Mouse (Mus musculus) midbrain, embryonic 16.5 days (tissue): ENCODE data around the gene Palm2. TPM values are rescaled to one million over a fixed set of nuclear protein-coding genes. Genes with fewer than 3 reads are reported as not detected.

Experiments
- ATAC-seq: fragments of 200-750 bp; cut with Nextera tagmentation; 2 replicates; pipeline ENCODE4 v1.8.0; 2017; ENCODE audit warnings: moderate TSS enrichment
- H3K27ac ChIP-seq: fragments of 300-500 bp; sonication (generic); 2 replicates; pipeline ENCODE4 v1.5.1; 2014; ENCODE audit warnings: mild to moderate bottlenecking, low read length, mixed read lengths
- H3K27me3 ChIP-seq: fragments of 300-500 bp; sonication (generic); 2 replicates; pipeline ENCODE4 v1.6.1; 2014; ENCODE audit warnings: low read depth, low read length, mixed read lengths; ENCODE audit not compliant: control insufficient read depth, insufficient read depth
- H3K36me3 ChIP-seq: fragments of 300-500 bp; sonication (generic); 2 replicates; pipeline ENCODE4 v1.6.1; 2014; ENCODE audit warnings: mild to moderate bottlenecking, low read length, moderate library complexity, mixed read lengths; ENCODE audit not compliant: control insufficient read depth, insufficient read depth
- H3K4me1 ChIP-seq: fragments of 300-500 bp; sonication (generic); 2 replicates; pipeline ENCODE4 v1.6.1; 2014; ENCODE audit warnings: mild to moderate bottlenecking, low read length, mixed read lengths; ENCODE audit not compliant: control insufficient read depth, insufficient read depth
- H3K4me2 ChIP-seq: fragments of 300-500 bp; sonication (generic); 2 replicates; pipeline ENCODE4 v1.6.1; 2014; ENCODE audit warnings: mild to moderate bottlenecking, low read length, mixed read lengths
- H3K4me3 ChIP-seq: fragments of 300-500 bp; sonication (generic); 2 replicates; pipeline ENCODE4 v1.5.1; 2014; ENCODE audit warnings: low read depth, mild to moderate bottlenecking, low read length, moderate library complexity, mixed read lengths
- H3K9ac ChIP-seq: fragments of 300-500 bp; sonication (generic); 2 replicates; pipeline ENCODE4 v1.6.1; 2014; ENCODE audit warnings: low read depth, low read length, mixed read lengths
- H3K9me3 ChIP-seq: fragments of 300-500 bp; sonication (generic); replicated peaks from 2 replicates; pipeline ENCODE4 v1.6.1; 2014; ENCODE audit warnings: mild to moderate bottlenecking, low read length, mixed read lengths; ENCODE audit not compliant: control insufficient read depth, poor library complexity, severe bottlenecking
- WGBS: fragments of 180-500 bp; shearing (Covaris S2); extraction: QIAGEN DNeasy Blood & Tissue Kit; methylation state at CpG from one replicate; pipeline ENCODE4 v1.1.7; 2014; 5-methylcytosine and 5-hydroxymethylcytosine counted together
- polyA plus RNA-seq: library from polyadenylated mRNA; unstranded; fragments of >200 nt; fragmentation: Nextera tagmentation; extraction: Ambion mirVana; gene quantifications from 2 replicates; pipeline ENCODE4 v1.2.1, GENCODE M21; 2015

The Palm2 gene
- polyA plus RNA-seq, 1 experiment from 2014 or later = 20.6 TPM

GRCm38 (mm10) chr4:57672996-57673906, 239.2 kb downstream of the Palm2 start:
- H3K36me3 ChIP-seq = no peaks in the 10 kb centered on the region
- H3K27me3 ChIP-seq = no peaks in the 10 kb centered on the region
- peak overlapping the region; percentile 40 for H3K4me2 ChIP-seq
- no peaks in the 10 kb centered on the region for H3K9me3 ChIP-seq
- H3K4me1 ChIP-seq = no peaks in the 10 kb centered on the region
- 16% methylated on average over 12 of the region's 12 CpGs for WGBS
- peak; percentile 77; the same call in 1 of the 2 replicates for ATAC-seq
- no peak overlapping the region for H3K27ac ChIP-seq
- no peak overlapping the region for H3K9ac ChIP-seq
- H3K4me3 ChIP-seq = no peak overlapping the region

GRCm38 (mm10) chr4:57674351-57674750, 240.3 kb downstream of the Palm2 start:
- Histone ChIP-seq H3K27ac (no peak overlapping the region), H3K4me1 (no peaks in the 10 kb centered on the region), H3K4me3 (no peak overlapping the region), H3K27me3 (no peaks in the 10 kb centered on the region), H3K4me2 (no peak overlapping the region), H3K9me3 (no peaks in the 10 kb centered on the region), H3K9ac (no peak overlapping the region), H3K36me3 (no peaks in the 10 kb centered on the region)
- no peak for ATAC-seq
- WGBS = 79% methylated on average over 7 of the region's 7 CpGs

DNA sequence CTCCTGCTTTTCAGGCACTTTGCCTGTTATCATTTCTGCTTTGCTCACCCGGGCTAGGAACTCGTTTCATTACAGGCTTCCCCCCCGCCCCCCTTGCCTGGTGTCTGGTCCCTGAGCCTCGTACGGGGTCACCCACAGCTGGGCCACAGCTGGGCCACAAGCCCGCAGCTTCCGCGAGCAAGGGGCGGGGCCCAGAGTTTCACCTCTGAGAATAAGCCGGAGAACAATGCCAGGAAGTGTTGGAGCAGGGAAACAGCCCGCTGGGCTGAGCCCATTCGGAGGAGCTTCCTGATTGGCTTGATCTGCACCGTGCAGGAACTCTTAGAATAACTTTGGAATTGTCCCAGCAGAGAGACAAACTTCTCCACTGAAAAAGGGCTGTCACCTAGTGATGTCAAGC, 241.3 kb downstream of the Palm2 start:
- no peaks in the 10 kb centered on the region for H3K9me3 ChIP-seq
- H3K36me3 ChIP-seq = no peaks in the 10 kb centered on the region
- peak; percentile 16; the same call in 1 of the 2 replicates for ATAC-seq
- H3K27me3 ChIP-seq = no peaks in the 10 kb centered on the region
- no peak overlapping the region for H3K4me3 ChIP-seq
- no peak overlapping the region for H3K27ac ChIP-seq
- WGBS = 3% methylated on average over 13 of the region's 13 CpGs
- no peaks in the 10 kb centered on the region for H3K4me1 ChIP-seq
- no peak overlapping the region for H3K9ac ChIP-seq
- peak overlapping the region; percentile 28 for H3K4me2 ChIP-seq

DNA sequence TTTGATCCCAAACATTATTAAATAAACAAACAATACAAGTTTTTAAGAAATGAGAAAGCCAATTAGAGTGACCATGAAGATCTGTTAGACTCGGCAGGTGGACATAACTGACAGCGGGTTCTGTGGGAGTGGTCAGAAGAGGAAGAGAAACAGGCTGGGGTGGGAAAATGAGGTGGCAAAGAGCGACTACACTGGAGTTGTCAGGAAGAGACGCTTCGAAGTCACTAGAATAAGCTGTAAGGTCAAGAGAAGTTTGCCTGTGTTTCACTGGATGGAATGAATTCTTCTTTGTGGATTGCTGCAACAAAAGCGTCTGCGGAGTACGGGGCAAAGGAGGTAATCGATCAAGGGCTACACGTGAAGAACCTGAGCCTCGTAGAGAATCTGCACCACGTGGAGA, 243.9 kb downstream of the Palm2 start:
- 86% methylated on average over 12 of the region's 12 CpGs for WGBS
- no peak for ATAC-seq
- Histone ChIP-seq H3K36me3 (no peaks in the 10 kb centered on the region), H3K9me3 (no peaks in the 10 kb centered on the region), H3K4me1 (no peaks in the 10 kb centered on the region), H3K4me3 (no peak overlapping the region), H3K9ac (no peak overlapping the region), H3K27me3 (no peaks in the 10 kb centered on the region), H3K4me2 (no peak overlapping the region), H3K27ac (no peak overlapping the region)

DNA sequence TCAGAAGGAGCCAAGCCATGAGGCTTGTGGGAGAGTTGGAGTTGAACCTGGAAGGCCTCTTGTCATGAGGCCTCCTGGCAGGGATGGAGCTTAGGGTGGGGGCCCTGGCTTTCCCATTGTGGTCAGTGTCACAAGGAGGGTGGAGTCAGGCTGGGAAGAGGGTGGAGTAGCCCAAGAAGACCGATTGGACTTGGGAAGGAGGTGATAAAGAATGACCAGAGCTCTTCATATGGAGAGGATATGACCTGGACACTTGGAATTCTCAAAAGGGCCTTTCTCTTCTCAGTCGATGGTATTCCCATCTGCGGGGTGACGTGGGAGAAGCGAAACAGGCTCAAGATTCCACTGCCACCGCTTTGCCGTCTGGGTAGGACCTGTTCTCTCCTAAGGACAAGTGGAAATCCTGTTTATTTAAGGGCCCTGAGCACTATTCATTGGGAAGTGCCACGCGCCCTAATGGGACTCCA, 245.0 kb downstream of the Palm2 start:
- H3K4me2 ChIP-seq = no peak overlapping the region
- no peaks in the 10 kb centered on the region for H3K4me1 ChIP-seq
- no peaks in the 10 kb centered on the region for H3K9me3 ChIP-seq
- H3K27ac ChIP-seq = no peak overlapping the region
- H3K27me3 ChIP-seq = no peaks in the 10 kb centered on the region
- no peaks in the 10 kb centered on the region for H3K36me3 ChIP-seq
- 82% methylated on average over 9 of the region's 9 CpGs for WGBS
- no peak overlapping the region for H3K4me3 ChIP-seq
- H3K9ac ChIP-seq = no peak overlapping the region
- ATAC-seq = no peak

DNA sequence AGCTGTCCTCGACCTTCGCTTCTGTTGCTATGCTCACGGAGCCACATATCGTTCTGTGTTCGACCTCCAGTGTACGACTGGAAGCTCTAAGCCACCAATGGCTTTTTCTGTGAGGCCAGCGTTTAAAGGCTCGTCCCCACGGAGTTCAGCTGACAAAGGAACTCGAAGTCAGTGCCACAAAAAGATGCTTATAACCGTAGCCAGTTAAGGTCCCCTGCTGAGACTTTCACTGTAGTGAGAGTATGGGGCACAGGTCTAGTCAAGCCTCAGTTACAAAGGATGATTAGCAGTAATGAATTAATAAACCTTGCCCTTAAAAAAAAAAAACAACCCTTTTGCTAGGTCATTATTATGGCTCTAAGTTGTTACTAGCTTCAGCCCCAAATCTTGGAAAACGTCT, 246.1 kb downstream of the Palm2 start:
- no peak overlapping the region for H3K9ac ChIP-seq
- H3K36me3 ChIP-seq = no peaks in the 10 kb centered on the region
- H3K4me1 ChIP-seq = no peaks in the 10 kb centered on the region
- no peak overlapping the region for H3K4me3 ChIP-seq
- no peaks in the 10 kb centered on the region for H3K27me3 ChIP-seq
- 57% methylated on average over 12 of the region's 12 CpGs for WGBS
- no peak overlapping the region for H3K4me2 ChIP-seq
- no peak overlapping the region for H3K27ac ChIP-seq
- ATAC-seq = no peak
- H3K9me3 ChIP-seq = no peaks in the 10 kb centered on the region

- WGBS = 51% methylated on average over 12 of the region's 12 CpGs
- ATAC-seq = no peak
These were observed 247.5 kb downstream of the Palm2 start for GRCm38 (mm10) chr4:57681511-57681910.

DNA sequence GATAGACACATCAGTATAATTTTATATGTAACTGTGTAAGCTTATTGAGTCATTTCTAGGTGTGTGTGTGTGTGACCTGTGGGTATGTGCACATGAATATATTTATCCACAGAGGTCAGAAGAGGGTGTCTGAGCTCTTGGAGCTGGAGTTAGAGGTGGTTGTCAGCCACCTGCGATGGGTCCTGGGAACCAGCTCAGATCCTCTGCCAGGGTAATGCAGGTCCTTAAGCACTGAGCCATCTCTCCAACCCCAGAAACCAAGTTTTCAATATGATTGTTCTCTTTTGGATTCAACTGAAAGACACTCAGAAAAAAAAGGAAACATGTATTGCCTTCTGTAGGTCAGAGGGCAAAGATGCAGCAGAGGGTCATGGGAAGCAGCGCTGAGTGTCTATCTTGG, 248.3 kb downstream of the Palm2 start:
- Histone ChIP-seq H3K27ac (no peak overlapping the region), H3K27me3 (no peaks in the 10 kb centered on the region), H3K36me3 (no peaks in the 10 kb centered on the region), H3K9ac (no peak overlapping the region), H3K4me2 (no peak overlapping the region), H3K4me1 (no peaks in the 10 kb centered on the region), H3K9me3 (no peaks in the 10 kb centered on the region), H3K4me3 (no peak overlapping the region)
- no peak for ATAC-seq
- WGBS = 91% methylated on average over 2 of the region's 2 CpGs

More at GRCm38 (mm10) chr4:57681511-57681910, 247.5 kb downstream of the Palm2 start:
- Histone ChIP-seq H3K4me1 (no peaks in the 10 kb centered on the region), H3K4me3 (no peak overlapping the region), H3K9ac (no peak overlapping the region), H3K36me3 (no peaks in the 10 kb centered on the region), H3K27me3 (no peaks in the 10 kb centered on the region), H3K9me3 (no peaks in the 10 kb centered on the region), H3K4me2 (no peak overlapping the region), H3K27ac (no peak overlapping the region)

GRCm38 (mm10) chr4:57682944-57683343, 248.9 kb downstream of the Palm2 start:
- no peaks in the 10 kb centered on the region for H3K4me1 ChIP-seq
- no peak overlapping the region for H3K4me2 ChIP-seq
- no peak overlapping the region for H3K27ac ChIP-seq
- ATAC-seq = no peak
- H3K4me3 ChIP-seq = no peak overlapping the region
- H3K9me3 ChIP-seq = no peaks in the 10 kb centered on the region
- 90% methylated on average over 11 of the region's 11 CpGs for WGBS
- H3K36me3 ChIP-seq = no peaks in the 10 kb centered on the region
- H3K27me3 ChIP-seq = no peaks in the 10 kb centered on the region
- no peak overlapping the region for H3K9ac ChIP-seq
